Mouse (Mus musculus) embryonic stem cell, embryonic (primary cell): ENCODE results near the gene Pdlim1.

Experiments
- CTCF ChIA-PET, 4 experiments: fragments of 300-600 bp in 2 of 4; fragments of 350-600 bp in 2 of 4; sonication (Branson Sonifier 250); formaldehyde crosslinking; loops; one replicate each; lab custom pipeline; 2022; ENCODE audit warnings: inconsistent platforms in 2 of 4; lab: Charles Lee
- POLR2A ChIA-PET, 4 experiments: fragments of 300-600 bp in 2 of 4; fragments of 350-600 bp in 2 of 4; sonication (Branson Sonifier 250); formaldehyde crosslinking; loops; one replicate each; lab custom pipeline; 2022; ENCODE audit warnings: antibody characterized with exemption in 4 of 4, inconsistent platforms in 1 of 4; lab: Charles Lee

Pdlim1 gene

GRCm38 (mm10) chr19:40271308-40271892 lies at the start of gene Pdlim1:
TSS of gene Pdlim1 (minus strand) at chr19:40271842.
- ChIA-PET POLR2A (interaction anchor here (0.5 to 5.1 kb wide), 32 partner anchors 8 to 1328 kb away, joined by 3 to 46 read pairs (median 4); partner anchors contain the start of gene Sorbs1 (in 1 of the 4)), CTCF (interaction anchor here in 2 of 4 experiments (0.6 to 1.0 kb wide), 3 partner anchors 47 to 75 kb away, joined by 3 to 4 read pairs (median 3); no protein-coding TSS in a partner anchor)

DNA sequence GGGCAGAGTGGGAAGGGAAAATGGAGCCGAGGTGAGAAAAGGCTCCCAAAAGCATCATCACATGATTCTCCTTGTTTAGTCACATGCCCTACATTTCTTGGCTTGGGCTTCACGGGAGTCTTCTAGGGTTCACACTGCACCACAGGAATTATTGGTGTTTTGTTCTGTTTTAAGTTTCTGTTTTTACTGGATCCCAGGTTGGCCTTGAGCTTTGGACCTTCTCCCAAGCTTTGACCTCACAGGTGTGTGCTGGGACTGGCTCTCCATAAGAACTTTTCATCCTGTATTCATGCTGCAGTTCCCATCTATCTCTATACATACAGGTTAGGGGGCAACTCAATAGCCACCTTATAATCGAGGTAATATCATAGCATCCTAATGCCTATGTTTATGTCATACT lies 47.6 kb upstream of the Pdlim1 start:
- POLR2A ChIA-PET, result interaction anchor here in 2 of 4 experiments (0.9 to 1.3 kb wide), 4 partner anchors 10 to 269 kb away, joined by 3 to 4 read pairs (median 4); partner anchors contain the start of gene Aldh18a1 (in 1 of the 2)
- CTCF ChIA-PET, result interaction anchor here in 1 of 4 experiments (1.5 kb wide), 1 partner anchor 403 kb away, joined by 3 read pairs; no protein-coding TSS in a partner anchor

DNA sequence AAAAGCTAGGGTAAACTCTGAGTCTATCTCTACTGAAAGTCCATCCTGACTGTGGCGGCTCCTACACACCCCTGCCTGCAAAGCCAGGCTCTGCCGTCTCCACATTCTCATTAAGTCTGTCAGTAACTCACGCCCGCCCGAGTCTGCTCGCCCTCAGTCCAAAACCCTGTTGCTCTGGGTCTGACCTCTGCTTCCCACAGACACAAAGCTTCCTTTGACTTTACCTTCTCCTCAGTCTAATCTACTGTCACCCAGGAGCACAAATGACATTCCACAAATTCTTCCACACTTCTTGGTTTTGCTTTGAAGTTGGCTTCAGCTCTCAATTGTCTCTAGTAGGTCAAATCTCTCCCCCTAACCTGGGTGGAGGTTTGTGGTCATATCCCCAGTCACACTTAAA lies 46.9 kb upstream of the Pdlim1 start:
- POLR2A ChIA-PET, result interaction anchor here in 2 of 4 experiments (0.5 to 1.3 kb wide), 5 partner anchors 9 to 270 kb away, joined by 3 to 4 read pairs (median 3); partner anchors contain the start of gene Aldh18a1 (in 1 of the 2)

GRCm38 (mm10) chr19:40317001-40317400 lies 45.4 kb upstream of the Pdlim1 start:
- CTCF ChIA-PET, result interaction anchor here in 2 of 4 experiments (0.5 to 1.6 kb wide), 3 partner anchors 22 to 29 kb away, joined by 3 to 5 read pairs (median 4); no protein-coding TSS in a partner anchor

More for the DNA sequence above, 46.9 kb upstream of the Pdlim1 start:
- CTCF ChIA-PET, result interaction anchor here in 2 of 4 experiments (0.5 to 1.5 kb wide), 3 partner anchors 27 to 404 kb away, joined by 3 read pairs; no protein-coding TSS in a partner anchor

DNA sequence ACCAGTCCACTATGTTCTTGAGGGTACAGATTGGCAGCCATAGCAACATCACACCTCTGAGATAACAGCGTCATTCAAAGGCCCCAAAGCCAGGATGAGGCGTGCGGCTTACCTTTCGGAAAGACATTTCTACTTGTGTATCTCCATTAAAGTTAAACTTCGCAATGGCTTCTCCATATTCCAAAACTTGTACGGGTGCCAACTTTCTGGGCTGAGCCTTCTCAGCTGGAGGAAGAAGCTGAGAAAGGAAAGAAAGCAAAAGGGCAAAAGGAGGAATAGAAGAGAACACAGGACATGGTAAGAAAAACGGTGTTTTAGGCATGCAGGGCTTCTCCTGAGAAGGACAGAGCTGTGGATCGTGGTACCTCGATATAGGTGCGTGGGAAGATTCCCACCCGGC lies 42.6 kb upstream of the Pdlim1 start:
- ChIA-PET CTCF (no interaction called here), POLR2A (no interaction called here)

More at GRCm38 (mm10) chr19:40317001-40317400, 45.4 kb upstream of the Pdlim1 start:
- POLR2A ChIA-PET, result interaction anchor here in 1 of 4 experiments (0.7 kb wide), 1 partner anchor 52 kb away, joined by 3 read pairs; no protein-coding TSS in a partner anchor

DNA sequence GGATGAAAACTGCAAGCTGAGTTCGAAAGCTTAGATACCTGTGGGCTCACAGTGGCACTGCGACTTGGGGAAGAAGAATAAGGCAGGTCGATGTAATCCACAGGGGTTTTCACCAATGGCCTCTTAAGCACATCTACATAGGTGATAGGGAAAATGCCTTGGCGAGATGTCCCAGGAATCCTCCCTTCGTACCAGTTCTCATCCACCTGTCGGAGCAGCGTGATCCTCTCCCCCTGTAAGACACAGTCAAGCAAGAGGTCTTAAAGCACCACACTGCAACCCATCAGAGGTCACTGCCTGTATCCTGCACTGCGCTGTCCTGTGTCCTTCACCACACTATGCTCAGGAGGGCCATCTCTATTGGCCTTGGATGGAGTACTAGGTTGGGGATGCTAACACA lies 40.0 kb upstream of the Pdlim1 start:
- ChIA-PET CTCF (interaction anchor here in 1 of 4 experiments (0.7 kb wide), 1 partner anchor 22 kb away, joined by 4 read pairs; no protein-coding TSS in a partner anchor), POLR2A (interaction anchor here in 2 of 4 experiments (0.5 to 1.6 kb wide), 4 partner anchors 9 to 325 kb away, joined by 3 to 6 read pairs (median 4); no protein-coding TSS in a partner anchor)

DNA sequence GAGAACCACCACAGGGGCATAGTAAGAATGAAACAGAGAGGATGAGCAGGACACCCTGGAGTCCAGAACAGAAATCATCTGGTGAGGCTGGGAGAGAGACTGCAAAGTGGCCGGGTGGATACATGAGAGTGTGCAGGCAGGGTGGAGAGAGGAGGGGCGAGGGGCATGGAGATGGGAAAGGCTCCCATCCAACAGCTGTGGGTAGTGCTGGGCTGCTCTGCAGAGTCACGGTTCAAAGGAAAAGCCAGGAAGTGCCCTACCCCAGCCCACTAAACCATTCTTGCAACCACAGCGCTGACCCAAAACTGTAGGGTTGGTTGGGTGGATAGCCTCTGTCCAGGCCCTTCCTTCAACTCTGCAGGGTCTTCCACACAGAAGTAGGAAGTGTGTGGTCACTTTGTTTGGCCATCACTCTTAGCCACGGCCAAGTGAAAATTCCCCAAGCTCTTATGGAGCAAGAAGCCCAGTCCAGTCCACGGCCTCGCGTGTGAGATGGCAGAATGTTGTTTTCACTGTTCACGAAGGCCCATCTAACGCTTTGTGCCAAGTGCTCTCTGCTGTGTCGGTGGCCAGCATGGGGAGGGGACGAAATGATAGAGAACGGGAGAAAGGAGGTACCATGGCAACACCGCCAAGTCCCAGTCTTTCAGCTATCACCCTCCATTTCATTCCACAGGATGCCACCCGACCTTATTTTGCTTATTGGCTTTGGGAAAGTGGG lies 38.9 kb upstream of the Pdlim1 start:
- ChIA-PET CTCF (no interaction called here), POLR2A (interaction anchor here in 2 of 4 experiments (1.2 to 1.6 kb wide), 3 partner anchors 8 to 326 kb away, joined by 3 to 4 read pairs (median 3); no protein-coding TSS in a partner anchor)

DNA sequence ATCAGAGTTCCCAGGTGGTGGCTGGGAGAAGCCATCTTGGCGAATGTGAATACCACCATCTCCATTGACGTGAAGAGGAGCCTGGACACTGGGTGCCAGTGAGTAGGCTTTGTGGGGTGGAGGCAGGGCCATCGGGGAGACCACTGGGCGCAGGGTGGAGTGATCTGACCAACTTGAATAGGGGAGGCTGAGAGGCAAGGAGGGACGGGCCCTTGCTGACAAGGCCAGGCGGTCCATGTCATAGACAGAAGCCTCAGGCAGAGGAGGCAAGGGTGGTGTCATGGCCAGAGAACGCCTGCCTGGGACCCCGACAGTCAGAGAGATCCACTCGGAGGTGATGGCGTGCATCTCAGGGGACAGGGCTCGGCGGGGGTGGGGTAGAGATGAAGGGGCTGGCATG lies 38.3 kb upstream of the Pdlim1 start:
- CTCF ChIA-PET, result interaction anchor here in 1 of 4 experiments (0.6 kb wide), 1 partner anchor 39 kb away, joined by 3 read pairs; no protein-coding TSS in a partner anchor
- POLR2A ChIA-PET, result no interaction called here

- ChIA-PET POLR2A (interaction anchor here in 2 of 4 experiments (0.6 to 1.7 kb wide), 9 partner anchors 13 to 1735 kb away, joined by 3 to 6 read pairs (median 3); partner anchors contain the start of gene Pdlim1 (in 1 of the 2)), CTCF (interaction anchor here in 3 of 4 experiments (0.8 to 1.7 kb wide), 3 partner anchors 38 kb away, joined by 3 to 4 read pairs (median 3); no protein-coding TSS in a partner anchor)
Observed at GRCm38 (mm10) chr19:40307550-40307949, 35.9 kb upstream of the Pdlim1 start.

GRCm38 (mm10) chr19:40306631-40307030 lies 35.0 kb upstream of the Pdlim1 start:
- ChIA-PET CTCF (interaction anchor here in 1 of 4 experiments (1.2 kb wide), 1 partner anchor 39 kb away, joined by 3 read pairs; no protein-coding TSS in a partner anchor), POLR2A (interaction anchor here in 2 of 4 experiments (1.5 to 1.7 kb wide), 2 partner anchors 35 to 36 kb away, joined by 4 to 6 read pairs; partner anchors contain the start of gene Pdlim1 (in 1 of the 2))

GRCm38 (mm10) chr19:40305456-40305855 lies 33.8 kb upstream of the Pdlim1 start:
- ChIA-PET POLR2A (interaction anchor here in 1 of 4 experiments (0.7 kb wide), 1 partner anchor 27 kb away, joined by 3 read pairs; no protein-coding TSS in a partner anchor), CTCF (interaction anchor here in 1 of 4 experiments (0.6 to 0.7 kb wide), 2 partner anchors 107 to 190 kb away, joined by 3 read pairs; no protein-coding TSS in a partner anchor)

DNA sequence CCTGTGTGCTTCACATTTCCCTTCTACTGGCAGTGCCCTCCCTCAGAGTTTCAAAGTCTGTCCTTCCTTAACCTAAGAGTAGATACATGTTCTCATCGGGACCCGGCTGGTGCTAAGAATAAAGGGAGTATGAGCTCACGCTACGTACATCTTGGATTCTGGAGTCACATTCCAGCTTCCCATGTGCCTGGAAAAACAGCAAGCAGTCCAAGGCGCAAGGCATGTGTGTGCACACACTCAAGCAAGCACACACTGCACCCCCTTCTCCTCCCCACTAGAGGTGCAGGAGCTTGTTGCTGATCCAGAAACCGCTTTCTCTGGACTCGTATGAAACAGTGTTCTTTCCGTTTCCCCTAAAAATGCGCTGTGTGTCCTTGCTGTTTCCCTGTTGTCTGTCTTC lies 31.3 kb upstream of the Pdlim1 start:
- ChIA-PET POLR2A (interaction anchor here in 1 of 4 experiments (1.2 kb wide), 2 partner anchors 9 to 16 kb away, joined by 3 to 4 read pairs; no protein-coding TSS in a partner anchor), CTCF (interaction anchor here in 1 of 4 experiments (1.6 kb wide), 1 partner anchor 43 kb away, joined by 5 read pairs; no protein-coding TSS in a partner anchor)

DNA sequence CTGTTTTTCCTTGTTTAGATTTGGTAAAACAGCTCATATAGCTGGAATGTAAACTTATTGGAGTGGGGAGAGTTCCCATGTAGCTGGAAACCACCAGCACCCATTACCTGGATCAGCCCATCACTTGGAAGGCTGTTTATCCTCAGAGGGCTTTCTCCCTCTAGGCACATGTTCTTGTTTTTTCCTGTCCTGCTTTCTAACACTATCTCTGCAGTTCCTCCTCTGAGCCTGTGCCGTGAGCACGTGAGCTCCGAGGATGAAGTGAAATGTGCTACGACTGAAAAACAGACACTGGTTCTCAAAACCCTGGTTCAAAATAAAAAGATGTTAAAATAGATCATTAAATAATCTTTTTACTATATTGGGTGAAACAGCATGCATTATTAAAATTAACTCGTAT lies 30.8 kb upstream of the Pdlim1 start:
- ChIA-PET CTCF (interaction anchor here in 2 of 4 experiments (0.6 to 1.6 kb wide), 2 partner anchors 43 to 60 kb away, joined by 5 to 9 read pairs; no protein-coding TSS in a partner anchor), POLR2A (interaction anchor here in 1 of 4 experiments (1.2 kb wide), 2 partner anchors 9 to 16 kb away, joined by 3 to 4 read pairs; no protein-coding TSS in a partner anchor)

DNA sequence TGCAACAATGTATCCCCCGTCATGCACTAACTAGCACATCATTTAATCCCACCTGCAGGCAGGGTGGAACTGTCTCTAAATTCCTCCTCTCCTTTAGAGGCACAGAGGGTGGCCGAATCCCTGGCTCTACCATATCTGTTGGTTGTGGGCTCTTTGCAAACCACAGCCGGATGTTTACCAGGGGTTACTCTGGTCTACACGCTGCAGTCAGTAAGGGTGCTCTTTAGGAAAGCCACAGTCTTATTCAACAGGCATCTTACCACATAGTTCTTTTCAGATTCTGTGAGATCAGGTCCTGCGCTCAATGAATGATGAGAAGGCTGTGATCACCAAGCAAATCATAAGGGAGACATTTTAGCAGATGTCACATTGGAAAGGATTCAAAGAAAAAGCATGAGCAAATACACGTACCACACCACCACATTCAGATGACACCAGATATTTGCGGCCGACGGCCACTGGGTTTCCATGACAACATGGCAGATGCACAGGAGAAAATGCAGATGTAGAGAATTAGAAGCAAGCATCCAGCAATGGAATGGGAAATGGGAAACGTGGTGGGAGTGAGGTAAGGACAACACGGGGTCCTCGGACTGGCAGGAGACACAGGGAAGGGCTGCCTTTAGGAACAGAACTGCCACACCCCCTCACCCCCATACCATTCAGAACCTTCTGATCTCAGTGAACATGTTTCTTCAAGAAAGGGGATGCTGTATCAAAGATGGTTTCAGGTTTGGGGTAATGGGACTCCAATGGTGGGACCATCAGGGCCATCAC lies 28.5 kb upstream of the Pdlim1 start:
- CTCF ChIA-PET, result no interaction called here
- POLR2A ChIA-PET, result no interaction called here

GRCm38 (mm10) chr19:40299182-40299581 lies 27.5 kb upstream of the Pdlim1 start:
- ChIA-PET POLR2A (no interaction called here), CTCF (interaction anchor here in 1 of 4 experiments (0.5 kb wide), 1 partner anchor 64 kb away, joined by 3 read pairs; no protein-coding TSS in a partner anchor)

DNA sequence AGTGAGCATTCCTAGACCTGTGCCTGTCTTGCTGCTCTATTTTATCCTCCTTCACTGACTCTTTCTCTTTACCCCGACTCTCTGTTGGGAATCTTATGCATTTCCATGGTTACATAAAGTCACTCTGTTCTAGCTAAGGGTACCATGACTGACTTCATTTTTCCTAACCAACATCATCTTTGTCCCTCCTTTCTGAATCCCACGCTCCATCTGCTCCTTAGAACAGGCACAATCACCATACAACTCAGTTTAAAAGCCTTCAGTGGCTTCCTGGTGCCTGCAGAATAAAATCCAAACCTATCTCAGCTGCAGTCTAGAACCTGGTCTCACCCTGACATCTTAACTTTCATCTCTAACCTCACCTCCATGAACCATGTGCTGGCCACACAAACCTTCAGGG lies 26.9 kb upstream of the Pdlim1 start:
- ChIA-PET CTCF (no interaction called here), POLR2A (interaction anchor here in 2 of 4 experiments (1.0 kb wide), 2 partner anchors 13 to 55 kb away, joined by 3 to 4 read pairs; no protein-coding TSS in a partner anchor)

DNA sequence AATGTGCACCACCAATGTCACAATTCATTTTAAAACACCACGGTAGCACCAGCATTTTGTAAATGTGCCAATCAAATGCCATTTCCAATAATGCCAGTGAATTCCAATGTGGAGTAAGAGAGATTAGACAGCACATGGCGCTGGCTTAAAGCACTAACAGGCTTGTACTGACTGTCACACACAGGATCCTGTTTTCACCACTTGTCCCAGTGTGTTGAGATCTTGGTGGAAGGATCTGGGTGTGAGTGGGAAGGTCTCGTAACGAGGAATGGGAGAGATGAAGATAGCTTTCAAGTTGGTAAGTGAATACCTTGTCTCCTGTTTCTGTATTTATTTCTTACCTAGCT lies 26.1 kb upstream of the Pdlim1 start:
- CTCF ChIA-PET, result no interaction called here
- POLR2A ChIA-PET, result interaction anchor here in 2 of 4 experiments (0.6 to 1.0 kb wide), 3 partner anchors 14 to 54 kb away, joined by 3 to 4 read pairs (median 3); no protein-coding TSS in a partner anchor
